Mouse (Mus musculus): Measurements from ENCODE around the gene Camp. TPM values are rescaled to one million over a fixed set of nuclear protein-coding genes. Genes with fewer than 3 reads are reported as not detected.

Gene Camp
- polyA plus RNA-seq, 1 experiment from 2014 or later = 0.68 TPM

Small RNA genes within 50 kb of the gene (microRNA-seq; reads per million reads assigned to microRNA genes)
- gene Mir7089 = 1.6 reads per million

Other genes starting within 250 kb of the Camp start
- gene Fbxw24, start 223.6 kb downstream of the Camp start, polyA plus RNA-seq (2015; fragmentation: Nextera tagmentation; extraction: Ambion mirVana) = not detected in 2 replicates
- gene Fbxw25, start 185.0 kb downstream of the Camp start, polyA plus RNA-seq (2015; fragmentation: Nextera tagmentation; extraction: Ambion mirVana) = not detected in 2 replicates
- 0.14 TPM in 1 of 2 replicates, not detected in the other for gene Fbxw18, start 146.9 kb downstream of the Camp start, polyA plus RNA-seq (2015; fragmentation: Nextera tagmentation; extraction: Ambion mirVana)
- gene Fbxw26, start 103.5 kb downstream of the Camp start, polyA plus RNA-seq (2015; fragmentation: Nextera tagmentation; extraction: Ambion mirVana) = not detected in 2 replicates
- not detected in 2 replicates for gene Fbxw27, start 58.9 kb downstream of the Camp start, polyA plus RNA-seq (2015; fragmentation: Nextera tagmentation; extraction: Ambion mirVana)
- gene Spink8, start 37.3 kb downstream of the Camp start, polyA plus RNA-seq (2015; fragmentation: Nextera tagmentation; extraction: Ambion mirVana) = 0.31 TPM in 1 of 2 replicates, not detected in the other
- gene Nme6, start 16.9 kb downstream of the Camp start, polyA plus RNA-seq (2015; fragmentation: Nextera tagmentation; extraction: Ambion mirVana) = 64.9 and 69.9 TPM in 2 replicates
- 9.9 and 12.3 TPM in 2 replicates for gene Cdc25a, start 26.0 kb upstream of the Camp start, polyA plus RNA-seq (2015; fragmentation: Nextera tagmentation; extraction: Ambion mirVana)
- gene Map4, start 81.8 kb upstream of the Camp start, polyA plus RNA-seq (2015; fragmentation: Nextera tagmentation; extraction: Ambion mirVana) = 211 and 213 TPM in 2 replicates

Measured in midbrain, embryonic 16.5 days (tissue).